Mouse (Mus musculus): ENCODE data around the gene Itih3. TPM values are rescaled to one million over a fixed set of nuclear protein-coding genes. Genes with fewer than 3 reads are reported as not detected.
A peak's percentile ranks its signal among the peaks of the same experiment; 100 is the strongest.

The Itih3 gene
- polyA plus RNA-seq, 1 experiment from 2014 or later: 74.2 TPM

- Histone ChIP-seq H3K9ac (no peak overlapping the region), H3K4me3 (no peak overlapping the region), H3K27ac (peak overlapping the region; percentile 73), H3K4me2 (no peak overlapping the region), H3K27me3 (replicated peaks) (no peaks in the 10 kb centered on the region), H3K4me1 (peaks cover 41% of the 10 kb centered on the region), H3K36me3 (peaks cover 34% of the 10 kb centered on the region), H3K9me3 (replicated peaks) (no peaks in the 10 kb centered on the region)
- ATAC-seq: peak; percentile 59
- WGBS (ENCODE audit: insufficient replicate concordance): 51% methylated on average over 12 of the region's 12 CpGs
Observed at GRCm38 (mm10) chr14:30875130-30875865, 48.3 kb downstream of the Itih3 start.

- H3K36me3 ChIP-seq: peaks cover 34% of the 10 kb centered on the region
- peaks cover 50% of the 10 kb centered on the region for H3K4me1 ChIP-seq
- no peak for ATAC-seq
- H3K9ac ChIP-seq: no peak overlapping the region
- H3K4me3 ChIP-seq: no peak overlapping the region
- H3K9me3 ChIP-seq (replicated peaks): no peaks in the 10 kb centered on the region
- H3K27me3 ChIP-seq (replicated peaks): no peaks in the 10 kb centered on the region
- H3K4me2 ChIP-seq: no peak overlapping the region
- peak overlapping the region; percentile 53 for H3K27ac ChIP-seq
- 71% methylated on average over 18 of the region's 18 CpGs for WGBS (ENCODE audit: insufficient replicate concordance)
Observed at GRCm38 (mm10) chr14:30874095-30874700, 49.4 kb downstream of the Itih3 start.

GRCm38 (mm10) chr14:30870206-30871147 is 53.1 kb downstream of the Itih3 start:
- Histone ChIP-seq H3K4me1 (peaks cover 41% of the 10 kb centered on the region), H3K27ac (peak overlapping the region; percentile 67), H3K9me3 (replicated peaks) (no peaks in the 10 kb centered on the region), H3K9ac (no peak overlapping the region), H3K36me3 (peaks cover 40% of the 10 kb centered on the region), H3K27me3 (replicated peaks) (no peaks in the 10 kb centered on the region), H3K4me2 (no peak overlapping the region), H3K4me3 (no peak overlapping the region)
- no peak for ATAC-seq
- WGBS (ENCODE audit: insufficient replicate concordance): 69% methylated on average over 25 of the region's 25 CpGs

- 73% methylated on average over 8 of the region's 8 CpGs for WGBS (ENCODE audit: insufficient replicate concordance)
- Histone ChIP-seq H3K9ac (no peak overlapping the region), H3K4me1 (peaks cover 32% of the 10 kb centered on the region), H3K4me2 (no peak overlapping the region), H3K27ac (peak overlapping the region; percentile 67), H3K36me3 (peaks cover 48% of the 10 kb centered on the region), H3K9me3 (replicated peaks) (no peaks in the 10 kb centered on the region), H3K4me3 (no peak overlapping the region), H3K27me3 (replicated peaks) (no peaks in the 10 kb centered on the region)
- 0 out of 2 replicates have a peak, but pooled peaks have one; percentile 12 for ATAC-seq
Observed at GRCm38 (mm10) chr14:30869391-30869801, 54.2 kb downstream of the Itih3 start.

- ATAC-seq: no peak
- H3K4me3 ChIP-seq: no peak overlapping the region
- H3K9me3 ChIP-seq (replicated peaks): no peaks in the 10 kb centered on the region
- no peak overlapping the region for H3K4me2 ChIP-seq
- peaks cover 45% of the 10 kb centered on the region for H3K36me3 ChIP-seq
- H3K4me1 ChIP-seq: peaks cover 26% of the 10 kb centered on the region
- H3K27me3 ChIP-seq (replicated peaks): no peaks in the 10 kb centered on the region
- WGBS (ENCODE audit: insufficient replicate concordance): 68% methylated on average over 10 of the region's 10 CpGs
- H3K9ac ChIP-seq: no peak overlapping the region
- peak overlapping the region; percentile 67; the same call in 1 of the 2 replicates for H3K27ac ChIP-seq
Observed at GRCm38 (mm10) chr14:30868826-30869225, 54.7 kb downstream of the Itih3 start.

GRCm38 (mm10) chr14:30867042-30867441 is 56.5 kb downstream of the Itih3 start:
- whole genome bisulfite sequencing (ENCODE audit: insufficient replicate concordance): 21% methylated on average over 5 of the region's 5 CpGs
- Histone ChIP-seq H3K9me3 (replicated peaks) (no peaks in the 10 kb centered on the region), H3K36me3 (peaks cover 37% of the 10 kb centered on the region), H3K4me1 (peaks cover 28% of the 10 kb centered on the region), H3K27ac (no peak overlapping the region), H3K27me3 (replicated peaks) (no peaks in the 10 kb centered on the region), H3K4me3 (no peak overlapping the region), H3K4me2 (no peak overlapping the region), H3K9ac (no peak overlapping the region)
- ATAC-seq: peak; percentile 23; the same call in 1 of the 2 replicates

- peaks cover 29% of the 10 kb centered on the region for H3K36me3 ChIP-seq
- H3K27me3 ChIP-seq (replicated peaks): no peaks in the 10 kb centered on the region
- H3K4me3 ChIP-seq: no peak overlapping the region
- no peak overlapping the region for H3K9ac ChIP-seq
- H3K4me2 ChIP-seq: no peak overlapping the region
- 67% methylated on average over 3 of the region's 3 CpGs for WGBS (ENCODE audit: insufficient replicate concordance)
- no peak overlapping the region for H3K27ac ChIP-seq
- no peak for ATAC-seq
- no peaks in the 10 kb centered on the region for H3K9me3 ChIP-seq (replicated peaks)
- H3K4me1 ChIP-seq: peaks cover 31% of the 10 kb centered on the region
Observed at GRCm38 (mm10) chr14:30865311-30865710, 58.2 kb downstream of the Itih3 start.

GRCm38 (mm10) chr14:30862368-30862767 is 61.2 kb downstream of the Itih3 start:
- peak overlapping the region; percentile 52; the same call in 1 of the 2 replicates for H3K27ac ChIP-seq
- peaks cover 13% of the 10 kb centered on the region; the same call in 1 of the 2 replicates for H3K4me1 ChIP-seq
- no peak overlapping the region for H3K4me3 ChIP-seq
- peaks cover 26% of the 10 kb centered on the region for H3K36me3 ChIP-seq
- H3K27me3 ChIP-seq (replicated peaks): no peaks in the 10 kb centered on the region
- no peak for ATAC-seq
- H3K9ac ChIP-seq: no peak overlapping the region
- 78% methylated on average over 9 of the region's 9 CpGs for WGBS (ENCODE audit: insufficient replicate concordance)
- H3K4me2 ChIP-seq: no peak overlapping the region
- H3K9me3 ChIP-seq (replicated peaks): no peaks in the 10 kb centered on the region

GRCm38 (mm10) chr14:30861421-30862125 is 62.0 kb downstream of the Itih3 start:
- Histone ChIP-seq H3K36me3 (peaks cover 23% of the 10 kb centered on the region), H3K4me1 (peaks cover 21% of the 10 kb centered on the region; the same call in 1 of the 2 replicates), H3K4me3 (no peak overlapping the region), H3K27ac (peak overlapping the region; percentile 52), H3K27me3 (replicated peaks) (no peaks in the 10 kb centered on the region), H3K4me2 (peak overlapping the region; percentile 12; the same call in 1 of the 2 replicates), H3K9me3 (replicated peaks) (no peaks in the 10 kb centered on the region), H3K9ac (no peak overlapping the region)
- no peak for ATAC-seq
- WGBS (ENCODE audit: insufficient replicate concordance): 66% methylated on average over 16 of the region's 16 CpGs
